Mouse (Mus musculus) kidney, postnatal 0 days (tissue): Measurements from ENCODE around the gene Lsm14b. TPM values are rescaled to one million over a fixed set of nuclear protein-coding genes. Genes with fewer than 3 reads are reported as not detected.

Source experiments
- ATAC-seq: fragments of 200-750 bp; cut with Nextera tagmentation; replicated peaks from 2 replicates; pipeline ENCODE4 v1.8.0; 2017; ENCODE audit warnings: low read depth, moderate number of reproducible peaks, moderate TSS enrichment, moderate library complexity; ENCODE audit not compliant: low FRiP score
- DNase-seq: peaks from one replicate; pipeline ENCODE4 v3.0.0-alpha.2; 2016; ENCODE audit warnings: low spot score
- H3K27ac ChIP-seq: fragments of 300-500 bp; sonication (generic); 2 replicates; pipeline ENCODE4 v1.5.1; 2014; ENCODE audit warnings: mild to moderate bottlenecking
- H3K27me3 ChIP-seq: fragments of 300-500 bp; sonication (generic); 2 replicates; pipeline ENCODE4 v1.6.1; 2014; ENCODE audit warnings: low read length, mixed read lengths; ENCODE audit not compliant: insufficient read depth
- H3K36me3 ChIP-seq: fragments of 300-500 bp; sonication (generic); 2 replicates; pipeline ENCODE4 v1.6.1; 2014; ENCODE audit warnings: low read length, mixed read lengths; ENCODE audit not compliant: insufficient read depth
- H3K4me1 ChIP-seq: fragments of 300-500 bp; sonication (generic); replicated peaks from 2 replicates; pipeline ENCODE4 v1.6.1; 2014; ENCODE audit warnings: antibody characterized with exemption, low read length, mixed read lengths; ENCODE audit not compliant: insufficient read depth
- H3K4me2 ChIP-seq: fragments of 300-500 bp; sonication (generic); 2 replicates; pipeline ENCODE4 v1.6.1; 2014; ENCODE audit warnings: mild to moderate bottlenecking, low read length, moderate library complexity, mixed read lengths
- H3K4me3 ChIP-seq: fragments of 300-500 bp; sonication (generic); replicated peaks from 2 replicates; pipeline ENCODE4 v1.5.1; 2014; ENCODE audit warnings: low read depth, low read length
- H3K9ac ChIP-seq: fragments of 300-500 bp; sonication (generic); 2 replicates; pipeline ENCODE4 v1.6.1; 2014; ENCODE audit warnings: low read depth, low read length
- H3K9me3 ChIP-seq: fragments of 300-500 bp; sonication (generic); replicated peaks from 2 replicates; pipeline ENCODE4 v1.6.1; 2016; ENCODE audit warnings: low read length, inconsistent platforms, mixed read lengths
- CTCF ChIP-seq: IDR thresholded peaks from 2 replicates; pipeline ENCODE4 v1.5.1; 2016; ENCODE audit warnings: antibody characterized with exemption, low read depth, mild to moderate bottlenecking, moderate library complexity
- whole genome bisulfite sequencing: fragments of 180-500 bp; shearing (Covaris S2); extraction: QIAGEN DNeasy Blood & Tissue Kit; methylation state at CpG from one replicate; pipeline ENCODE4 v1.1.7; 2014; 5-methylcytosine and 5-hydroxymethylcytosine counted together
- polyA plus RNA-seq: library from polyadenylated mRNA; unstranded; fragments of >200 nt; fragmentation: Nextera tagmentation; extraction: Ambion mirVana; gene quantifications from 2 replicates; pipeline ENCODE4 v1.2.1, GENCODE M21; 2015

Gene Lsm14b
- polyA plus RNA-seq, 1 experiment from 2014 or later, result 9.3 TPM

GRCm38 (mm10) chr2:179979836-179980235 is 45.0 kb upstream of the Lsm14b start:
- peak; percentile 61 for DNase-seq
- WGBS, result 44% methylated on average over 8 of the region's 8 CpGs
- H3K36me3 ChIP-seq, result no peaks in the 10 kb centered on the region

GRCm38 (mm10) chr2:179980616-179981015 is 44.2 kb upstream of the Lsm14b start:
- no peak overlapping the region for H3K27ac ChIP-seq
- no peak overlapping the region for H3K9ac ChIP-seq
- TF ChIP-seq CTCF, result no peak
- H3K4me1 ChIP-seq, result peaks cover 4% of the 10 kb centered on the region; the same call in 1 of the 2 replicates
- no peaks in the 10 kb centered on the region for H3K36me3 ChIP-seq
- no peak overlapping the region for H3K4me2 ChIP-seq
- no peaks in the 10 kb centered on the region for H3K27me3 ChIP-seq
- no peaks in the 10 kb centered on the region for H3K9me3 ChIP-seq
- WGBS, result 47% methylated on average over 4 of the region's 4 CpGs
- DNase-seq, result peak; percentile 32
- ATAC-seq, result no peak
- no peak overlapping the region for H3K4me3 ChIP-seq

More at GRCm38 (mm10) chr2:179979836-179980235, 45.0 kb upstream of the Lsm14b start:
- ATAC-seq, result no peak
- Histone ChIP-seq H3K9me3 (no peaks in the 10 kb centered on the region), H3K4me2 (no peak overlapping the region), H3K4me3 (no peak overlapping the region), H3K9ac (no peak overlapping the region), H3K27me3 (no peaks in the 10 kb centered on the region), H3K27ac (no peak overlapping the region), H3K4me1 (peaks cover 8% of the 10 kb centered on the region)
- no peak for TF ChIP-seq CTCF

GRCm38 (mm10) chr2:179982715-179983114 is 42.1 kb upstream of the Lsm14b start:
- ATAC-seq (no peak), DNase-seq (no peak)
- Histone ChIP-seq H3K27me3 (no peaks in the 10 kb centered on the region), H3K27ac (no peak overlapping the region), H3K36me3 (no peaks in the 10 kb centered on the region), H3K4me3 (no peak overlapping the region), H3K4me1 (peaks cover 4% of the 10 kb centered on the region; the same call in 1 of the 2 replicates), H3K9ac (no peak overlapping the region), H3K9me3 (no peaks in the 10 kb centered on the region), H3K4me2 (no peak overlapping the region)
- TF ChIP-seq CTCF, result no peak
- 71% methylated on average over 3 of the region's 3 CpGs for WGBS

GRCm38 (mm10) chr2:179984830-179985229 is 40.0 kb upstream of the Lsm14b start:
- no peaks in the 10 kb centered on the region for H3K27me3 ChIP-seq
- peak; percentile 73 for DNase-seq
- H3K4me1 ChIP-seq, result no peaks in the 10 kb centered on the region
- H3K27ac ChIP-seq, result no peak overlapping the region
- H3K4me2 ChIP-seq, result no peak overlapping the region
- no peaks in the 10 kb centered on the region for H3K9me3 ChIP-seq
- no peaks in the 10 kb centered on the region for H3K36me3 ChIP-seq
- no peak overlapping the region for H3K4me3 ChIP-seq
- 34% methylated on average over 7 of the region's 7 CpGs for WGBS
- no peak for ATAC-seq
- no peak overlapping the region for H3K9ac ChIP-seq
- no peak for TF ChIP-seq CTCF

- H3K9me3 ChIP-seq, result no peaks in the 10 kb centered on the region
- TF ChIP-seq CTCF, result no peak
- H3K27ac ChIP-seq, result no peak overlapping the region
- H3K4me1 ChIP-seq, result no peaks in the 10 kb centered on the region
- H3K9ac ChIP-seq, result no peak overlapping the region
- H3K36me3 ChIP-seq, result no peaks in the 10 kb centered on the region
- DNase-seq (no peak), ATAC-seq (no peak)
- no peak overlapping the region for H3K4me2 ChIP-seq
- no peak overlapping the region for H3K4me3 ChIP-seq
- H3K27me3 ChIP-seq, result no peaks in the 10 kb centered on the region
- WGBS, result 88% methylated on average over 1 of the region's 1 CpGs
Observed at GRCm38 (mm10) chr2:179985695-179986094, 39.1 kb upstream of the Lsm14b start.

GRCm38 (mm10) chr2:179986437-179987022 is 38.3 kb upstream of the Lsm14b start:
- Histone ChIP-seq H3K9me3 (no peaks in the 10 kb centered on the region), H3K27ac (no peak overlapping the region), H3K9ac (no peak overlapping the region), H3K4me1 (no peaks in the 10 kb centered on the region), H3K36me3 (no peaks in the 10 kb centered on the region), H3K4me3 (no peak overlapping the region), H3K4me2 (no peak overlapping the region), H3K27me3 (no peaks in the 10 kb centered on the region)
- DNase-seq, result no peak
- TF ChIP-seq CTCF, result no peak
- 53% methylated on average over 10 of the region's 10 CpGs for WGBS
- ATAC-seq, result no peak

- Histone ChIP-seq H3K4me2 (no peak overlapping the region), H3K4me1 (no peaks in the 10 kb centered on the region), H3K9me3 (no peaks in the 10 kb centered on the region), H3K36me3 (no peaks in the 10 kb centered on the region), H3K9ac (no peak overlapping the region), H3K27ac (no peak overlapping the region), H3K27me3 (no peaks in the 10 kb centered on the region), H3K4me3 (no peak overlapping the region)
- TF ChIP-seq CTCF, result no peak
- 50% methylated on average over 1 of the region's 1 CpGs for WGBS
- DNase-seq (no peak), ATAC-seq (no peak)
Observed at GRCm38 (mm10) chr2:179989098-179989497, 35.7 kb upstream of the Lsm14b start.
